Mouse (Mus musculus) CD4-positive, CD25-positive, alpha-beta regulatory T cell, adult 9 weeks (primary cell): Measurements from ENCODE around the gene Slc4a7. TPM values are rescaled to one million over a fixed set of nuclear protein-coding genes. Genes with fewer than 3 reads are reported as not detected.

Experiments
- polyA plus RNA-seq: library from polyadenylated mRNA; unstranded; fragments of 100-300 nt; shearing (Covaris generic); gene quantifications from one replicate; pipeline ENCODE4 v1.2.1, GENCODE M21; 2017

The Slc4a7 gene
- polyA plus RNA-seq = 28.5 TPM

GRCm38 (mm10) chr14:14701710-14702329 lies at the start of gene Slc4a7:
Gene Slc4a7 (plus strand): TSS chr14:14702279.

GRCm38 (mm10) chr14:14803115-14803514 lies 101.0 kb downstream of the Slc4a7 start, which contains the start of gene Nek10:
Gene Nek10 (plus strand): TSS chr14:14803415.

Other genes starting within 250 kb of the Slc4a7 start
- gene Nek10, start 101.1 kb downstream of the Slc4a7 start, polyA plus RNA-seq = not detected